Mouse (Mus musculus) megakaryocyte, embryonic 14.5 days (primary cell): ENCODE measurements around the gene Fgfr2.

Source experiments
- FLI1 ChIP-seq: IDR thresholded peaks from 2 replicates; pipeline ENCODE4 v1.6.1; 2012; ENCODE audit warnings: low read length, inconsistent platforms, mixed read lengths
- GATA1 ChIP-seq: IDR thresholded peaks from 3 replicates; pipeline ENCODE4 v1.6.1; 2012; ENCODE audit warnings: mixed read lengths, low read length, inconsistent platforms, borderline replicate concordance

- TF ChIP-seq FLI1: no peak
- no peak for TF ChIP-seq GATA1
Observed at GRCm38 (mm10) chr7:132249563-132250119, 873.5 kb downstream of the Fgfr2 start.
